Mouse (Mus musculus) c-Kit-positive CD71-positive TER-119-positive erythroid progenitor cells, embryonic 14.5 days (primary cell): Measurements from ENCODE around the gene Cxcl13.
"Not testable (repeated sequence)": the region's sequence is repeated elsewhere in the genome, so short reads cannot be mapped to it uniquely, and the experiment has no call there.

Source experiments
- DNase-seq: peaks from one replicate; pipeline ENCODE4 v3.0.0-alpha.2; 2013; ENCODE audit warnings: low spot score

Cxcl13 gene

DNA sequence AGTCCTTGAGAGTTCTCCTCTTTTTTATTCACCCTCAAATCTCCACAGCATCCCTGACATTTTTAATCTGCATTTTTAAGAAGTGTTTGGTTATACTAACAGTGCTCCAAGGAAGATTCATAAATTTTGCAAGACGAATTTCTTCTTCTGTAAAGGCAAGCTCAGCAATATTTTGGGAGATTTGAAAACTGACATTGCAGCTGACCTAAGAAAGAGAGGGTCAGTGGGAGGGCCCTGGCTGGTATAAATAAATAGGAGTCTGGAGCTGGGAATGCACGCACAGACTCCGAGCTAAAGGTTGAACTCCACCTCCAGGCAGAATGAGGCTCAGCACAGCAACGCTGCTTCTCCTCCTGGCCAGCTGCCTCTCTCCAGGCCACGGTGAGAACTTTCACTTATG lies at the start of gene Cxcl13:
Gene Cxcl13, plus strand, starts transcription at position 301 of the 400 bp plus-strand sequence.
- DNase-seq: no peak

DNA sequence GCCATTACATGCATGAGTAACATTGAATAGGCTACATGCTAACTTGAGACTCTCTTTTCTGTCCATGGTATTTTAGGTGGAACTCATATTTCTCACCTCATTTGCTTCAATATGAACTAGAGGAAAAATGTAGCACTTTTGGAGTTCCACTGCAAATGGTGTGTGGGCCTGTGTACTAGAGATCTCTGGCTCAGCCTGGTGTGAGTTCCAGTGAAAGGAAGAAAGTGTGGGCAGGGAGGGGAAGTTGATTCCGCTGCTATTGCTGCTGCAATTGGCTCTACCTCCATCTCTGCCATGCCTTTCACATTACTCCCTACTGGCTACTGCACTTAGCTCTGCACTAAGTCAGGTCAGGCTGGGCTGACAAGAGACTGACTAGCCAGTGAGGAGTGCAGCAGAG lies 45.7 kb upstream of the Cxcl13 start:
- DNase-seq: no peak

DNA sequence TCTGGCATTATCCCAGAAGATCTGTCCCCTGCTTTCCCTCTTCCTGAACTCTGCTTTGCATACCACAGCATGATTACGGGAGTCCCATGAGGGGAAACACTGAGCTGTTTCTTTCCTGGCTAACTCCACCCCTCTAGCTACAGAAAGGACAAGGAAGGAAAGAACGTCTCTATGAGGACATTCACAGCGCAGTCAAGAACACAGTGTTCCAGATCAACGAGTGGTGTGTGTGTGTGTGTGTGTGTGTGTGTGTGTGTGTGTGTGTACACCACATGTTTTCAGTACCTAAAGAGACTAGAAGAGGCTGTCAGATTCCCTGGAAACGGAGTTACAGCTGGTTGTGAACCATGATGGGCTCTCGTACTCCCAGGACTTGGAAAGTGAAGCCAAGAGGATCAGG lies 38.3 kb upstream of the Cxcl13 start:
- no peak for DNase-seq

DNA sequence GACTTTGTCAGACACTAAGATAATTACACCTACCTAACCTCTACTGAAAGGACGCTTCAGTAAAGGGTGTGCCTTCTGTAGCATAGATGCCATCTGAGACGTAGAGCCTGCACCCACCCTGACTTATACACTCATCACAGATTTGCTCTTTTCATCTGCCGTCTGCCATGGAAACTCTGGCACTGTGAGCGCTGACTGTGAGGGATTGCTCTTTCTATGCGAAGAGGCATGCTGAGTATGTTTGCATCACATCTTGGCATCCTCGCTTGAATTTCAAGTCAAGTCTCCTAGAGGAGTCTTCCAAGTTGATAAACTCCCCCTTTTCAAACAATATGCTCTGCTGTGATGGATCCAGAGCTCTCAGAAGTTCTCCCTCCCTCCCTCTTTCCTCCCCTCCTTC lies 32.7 kb upstream of the Cxcl13 start:
- no peak for DNase-seq

DNA sequence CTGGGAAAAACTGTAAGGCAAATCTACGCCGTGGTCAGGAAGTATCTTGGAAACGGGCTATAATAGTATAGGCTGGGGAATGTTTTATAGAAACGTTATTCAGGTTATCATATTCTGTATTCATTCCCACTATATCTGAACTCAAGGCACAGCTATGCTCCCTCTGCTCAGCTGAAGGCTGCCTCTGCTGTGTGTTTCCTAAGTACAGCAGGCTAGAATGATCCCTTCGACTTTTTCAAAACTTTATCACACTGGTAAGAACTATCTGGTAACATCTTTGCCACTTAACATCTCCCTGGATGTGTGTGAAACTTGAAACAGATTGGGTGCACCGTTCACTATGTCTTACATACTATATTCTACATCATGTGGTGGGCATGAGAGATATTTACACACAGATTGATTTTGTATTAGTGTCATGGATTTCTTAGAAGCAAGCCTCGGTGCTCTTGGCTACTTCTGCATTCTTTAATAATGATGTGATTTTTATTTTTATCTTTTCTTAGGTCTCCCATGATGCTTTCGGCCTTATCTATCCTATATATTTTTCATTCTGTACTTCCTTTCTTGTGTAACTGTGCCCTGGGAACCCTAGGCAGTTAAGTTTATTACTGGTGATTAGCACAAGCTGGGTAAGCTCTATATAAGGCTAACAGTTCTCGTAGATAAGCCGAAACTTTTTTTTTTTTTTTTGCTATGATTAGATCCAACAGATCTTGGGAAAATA lies 31.4 kb upstream of the Cxcl13 start:
- no peak for DNase-seq

DNA sequence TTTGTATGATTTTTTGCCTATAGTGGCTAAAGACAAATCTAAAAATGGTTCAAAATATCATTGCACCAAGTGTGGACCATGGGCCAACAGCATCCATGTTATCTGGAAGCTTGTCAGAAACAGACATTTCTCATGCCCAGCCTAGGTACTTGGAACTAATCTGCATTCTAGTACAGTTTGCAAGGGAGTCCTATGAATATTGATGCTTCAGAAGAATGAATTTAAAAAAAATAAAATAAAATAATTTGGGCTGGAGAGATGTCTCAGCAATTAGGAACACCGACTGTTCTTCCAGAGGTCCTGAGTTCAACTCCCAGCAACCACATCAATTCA lies 30.9 kb upstream of the Cxcl13 start:
- DNase-seq: no peak

DNA sequence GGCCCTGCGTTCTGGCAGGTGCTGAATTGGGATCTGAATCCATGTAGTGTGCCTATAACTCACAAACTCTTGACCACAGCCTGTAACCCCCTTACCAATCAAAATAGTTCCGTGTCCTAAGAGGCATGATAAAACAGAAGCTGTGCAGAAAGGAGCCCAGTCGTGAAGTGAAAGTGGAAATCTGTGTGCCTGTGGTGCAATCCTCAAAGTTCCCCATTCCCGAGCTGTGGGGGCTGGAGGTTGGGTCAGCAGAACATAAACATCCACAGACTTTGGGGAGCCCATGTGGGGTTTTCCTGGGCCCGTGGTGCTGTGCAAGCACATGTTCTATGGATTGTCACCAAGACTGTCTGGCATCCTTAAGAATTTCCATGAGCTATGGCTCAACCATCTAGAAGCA lies 21.7 kb upstream of the Cxcl13 start:
- no peak for DNase-seq

DNA sequence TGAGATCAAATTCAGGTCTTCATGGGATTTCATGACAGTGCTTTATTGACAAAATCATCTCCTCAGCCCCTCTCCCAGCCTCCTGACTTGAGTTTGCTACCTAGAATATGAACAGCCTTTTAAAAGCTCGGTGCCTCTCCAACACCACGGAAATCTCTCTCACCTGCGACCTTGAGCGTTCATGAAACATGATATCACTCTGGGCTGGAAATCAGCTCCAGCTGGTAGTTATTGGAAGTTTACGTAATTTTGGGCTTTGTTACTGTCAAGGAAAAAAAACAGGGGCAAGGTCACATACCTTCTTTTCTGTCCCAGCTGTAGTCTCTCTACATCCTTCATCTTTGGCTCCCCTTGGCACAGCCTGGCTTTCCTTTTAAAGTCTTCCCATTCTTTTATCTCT lies 20.7 kb upstream of the Cxcl13 start:
- no peak for DNase-seq

DNA sequence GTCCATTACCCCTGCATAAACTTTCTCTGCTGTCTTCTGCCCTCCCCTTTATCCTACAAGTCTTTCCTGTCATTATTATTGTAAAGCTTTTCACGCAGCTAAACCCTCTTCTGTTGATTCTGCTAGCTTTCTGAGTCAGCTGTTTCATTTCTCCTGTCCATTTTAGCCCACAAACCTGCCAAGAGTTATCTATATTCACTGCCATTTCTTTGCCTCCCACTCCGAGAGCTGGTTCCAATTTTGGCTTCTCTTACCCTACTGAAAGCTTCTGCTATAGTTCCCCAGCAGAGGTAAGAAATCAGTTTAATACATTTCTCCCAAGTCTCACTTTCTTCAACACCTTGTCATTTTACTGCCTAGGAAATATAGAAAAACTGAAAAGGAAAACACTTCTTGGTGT lies 19.6 kb upstream of the Cxcl13 start:
- no peak for DNase-seq

DNA sequence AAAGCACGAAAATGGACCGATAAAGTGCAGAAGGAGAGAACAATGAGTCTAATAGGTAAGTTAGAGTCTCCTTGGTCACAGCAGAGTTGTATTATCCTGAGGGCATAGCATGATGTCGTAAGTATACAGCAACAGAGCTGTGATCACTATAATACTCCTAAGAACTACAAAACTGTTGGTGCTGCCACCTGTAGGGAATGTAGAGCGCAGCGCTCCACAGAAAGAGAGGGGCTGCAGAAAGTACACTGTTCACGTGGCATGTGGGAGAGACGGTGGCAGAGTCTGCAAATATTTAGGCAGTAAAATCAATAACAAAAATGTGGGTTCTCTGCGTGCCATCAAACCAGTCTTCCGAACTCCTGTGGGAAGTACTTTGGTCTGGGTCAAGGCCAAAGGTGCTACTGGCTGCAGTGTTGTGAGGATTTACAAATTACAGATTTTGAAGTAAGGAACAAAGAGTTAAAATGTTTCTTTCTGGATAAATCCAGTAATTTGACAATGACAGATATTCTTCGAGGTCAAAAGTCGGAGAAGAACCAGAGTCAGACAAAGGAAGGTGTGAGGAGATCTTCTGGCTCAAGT lies 18.6 kb upstream of the Cxcl13 start:
- no peak for DNase-seq

DNA sequence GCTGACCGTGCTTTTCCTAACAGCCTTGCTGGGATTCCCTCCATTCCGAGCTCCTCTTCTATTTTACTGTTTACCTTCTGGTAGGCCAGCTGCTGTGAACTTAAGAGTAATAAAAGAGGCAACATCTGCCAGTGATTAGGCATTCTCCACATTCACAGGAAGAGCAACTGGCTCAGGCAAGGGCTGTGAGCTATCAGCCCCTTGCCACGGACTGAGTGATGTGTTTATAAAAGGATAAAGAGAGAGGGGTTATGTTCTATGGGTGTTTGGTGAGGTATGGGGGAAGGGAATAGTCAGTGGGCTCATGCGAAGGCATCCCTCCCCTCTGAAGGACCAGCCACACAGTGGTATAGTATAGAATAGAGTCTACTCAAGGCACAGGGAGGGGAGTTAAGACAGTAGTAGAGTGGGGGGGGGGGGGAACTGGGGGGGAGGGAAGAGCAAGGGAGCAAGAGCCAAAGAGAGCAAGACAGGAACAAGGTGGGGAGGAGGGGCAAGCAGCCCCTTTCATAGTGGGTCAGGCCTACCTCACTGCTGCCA lies 16.0 kb upstream of the Cxcl13 start:
- DNase-seq: no peak

DNA sequence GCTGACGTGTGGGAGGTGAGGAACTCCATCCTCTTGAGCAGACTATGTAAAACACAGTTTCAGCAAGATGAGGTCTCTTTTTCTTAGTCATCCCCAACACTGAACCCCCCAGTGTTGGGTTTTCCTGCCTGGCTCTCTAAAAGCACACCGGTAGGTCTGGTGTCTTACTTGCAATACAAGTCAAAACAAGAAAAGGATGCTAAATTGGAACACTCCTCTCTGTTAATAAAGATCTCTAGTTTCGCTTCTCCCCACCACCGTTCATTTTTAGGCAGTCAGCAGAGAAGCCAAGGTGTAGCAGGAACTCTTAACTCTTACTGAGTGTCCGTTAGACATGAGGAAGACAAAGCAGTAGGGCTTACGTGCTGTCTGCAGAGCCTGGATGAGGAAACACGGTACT lies 15.2 kb upstream of the Cxcl13 start:
- no peak for DNase-seq

DNA sequence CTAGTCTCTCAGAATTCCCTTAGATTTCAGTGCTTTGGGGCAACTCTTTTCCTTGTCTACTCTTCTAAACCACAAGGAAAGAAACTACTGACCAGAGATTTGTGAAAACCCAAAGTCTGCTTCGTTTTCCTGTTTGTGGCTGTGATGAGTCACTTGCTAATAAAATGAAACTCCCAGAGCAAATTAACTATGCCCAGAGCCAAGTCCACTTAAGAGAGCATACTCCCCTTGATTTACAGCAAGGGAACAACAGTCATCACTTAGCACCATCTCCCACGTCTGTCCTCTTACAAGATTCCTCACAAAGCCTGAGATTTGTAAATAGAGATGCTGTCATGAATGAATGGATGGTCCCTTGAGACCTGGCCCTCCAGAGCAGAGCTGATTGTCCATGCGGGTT lies 11.6 kb upstream of the Cxcl13 start:
- no peak for DNase-seq

DNA sequence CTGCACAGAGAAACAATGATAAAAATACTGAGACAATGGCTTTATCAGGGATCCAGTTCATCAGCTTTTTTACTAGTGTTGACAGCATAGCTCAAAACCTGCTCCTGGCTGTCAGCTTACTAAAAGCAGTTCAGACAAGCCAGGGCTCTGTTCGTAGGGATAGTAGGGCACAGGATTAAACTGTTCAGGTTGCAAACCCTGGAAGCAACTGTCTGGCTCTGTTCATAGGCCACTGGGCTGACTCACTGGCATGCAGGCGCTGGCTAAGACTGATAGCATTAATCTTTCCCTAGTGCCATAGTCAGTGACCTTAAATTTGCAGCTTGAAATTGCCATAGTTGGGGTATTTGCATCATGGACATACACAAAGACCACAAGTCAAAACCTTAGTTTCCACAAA lies 10.4 kb upstream of the Cxcl13 start:
- DNase-seq: no peak

DNA sequence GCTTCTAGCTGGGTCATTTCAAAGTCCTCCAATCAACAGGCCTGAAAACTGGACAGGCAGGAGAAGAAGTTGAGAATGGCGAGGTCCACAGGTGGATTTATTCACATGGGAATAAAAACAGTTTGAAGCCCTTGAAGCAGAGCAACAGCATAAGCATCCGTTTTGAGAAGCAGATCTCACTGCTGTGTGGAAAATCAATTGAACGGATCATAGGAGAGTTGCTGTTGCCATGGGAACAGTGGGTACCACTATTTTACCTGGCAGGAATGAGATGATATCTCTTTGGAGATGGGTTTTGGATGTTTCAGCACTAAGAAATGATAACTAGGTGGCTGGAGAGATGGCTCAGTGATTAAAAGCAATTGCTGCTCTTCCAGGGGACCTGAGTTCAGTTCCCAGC lies 8.1 kb upstream of the Cxcl13 start:
- no peak for DNase-seq

DNA sequence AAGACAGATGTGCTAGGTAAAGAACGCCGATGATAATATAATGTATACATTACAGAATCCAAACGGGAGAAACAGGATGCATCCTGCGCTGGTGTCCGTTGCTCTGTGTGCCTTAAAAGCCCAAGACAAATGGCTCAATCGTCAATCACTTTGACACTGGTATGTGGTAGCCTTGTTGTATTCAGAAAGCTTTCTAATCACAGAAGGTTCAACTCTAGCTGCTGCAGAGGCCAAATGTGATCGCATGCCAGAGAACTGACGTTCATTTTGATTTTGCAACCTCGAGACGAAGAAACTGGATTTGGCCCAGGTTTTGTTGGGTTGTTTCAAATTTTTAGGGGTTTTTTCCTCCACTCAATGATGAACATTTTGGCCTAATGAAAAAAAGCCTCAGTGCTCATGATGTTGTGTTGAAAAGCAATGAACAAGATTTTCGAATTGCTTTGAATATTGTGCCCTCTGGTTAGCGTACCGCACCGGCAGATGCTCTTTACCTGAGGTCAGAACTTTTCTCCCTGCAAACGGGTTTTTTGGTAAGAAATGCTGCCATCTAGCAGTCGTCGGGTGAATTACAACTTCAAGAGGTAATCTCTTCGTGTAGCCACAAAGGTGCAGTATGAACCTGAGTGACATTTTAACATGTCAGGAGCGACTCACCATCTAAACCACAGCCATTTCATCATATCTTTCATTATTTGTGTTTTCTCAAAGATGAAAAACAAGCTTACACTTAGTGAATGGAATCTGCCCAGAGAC lies 6.6 kb upstream of the Cxcl13 start:
- peak; percentile 28 for DNase-seq

DNA sequence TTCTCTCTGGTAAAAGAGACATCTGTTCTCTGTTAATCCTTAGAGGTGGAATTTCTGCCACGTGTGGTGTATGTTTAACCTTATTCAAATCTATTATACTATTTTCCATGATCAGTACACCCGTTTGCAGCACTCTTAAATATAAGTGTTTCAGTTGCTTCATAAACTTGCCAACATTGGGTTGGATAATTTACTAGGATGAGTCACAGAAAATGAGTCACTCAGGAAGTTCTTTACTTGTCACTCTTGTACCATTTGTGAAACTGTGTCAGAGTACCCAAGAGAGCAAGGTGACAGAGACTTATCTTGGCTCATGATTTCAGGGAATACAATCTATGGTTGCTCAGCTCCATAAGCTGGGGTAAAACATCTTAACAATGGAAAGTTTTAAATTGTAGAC lies 8.2 kb downstream of the Cxcl13 start:
- DNase-seq: no peak

DNA sequence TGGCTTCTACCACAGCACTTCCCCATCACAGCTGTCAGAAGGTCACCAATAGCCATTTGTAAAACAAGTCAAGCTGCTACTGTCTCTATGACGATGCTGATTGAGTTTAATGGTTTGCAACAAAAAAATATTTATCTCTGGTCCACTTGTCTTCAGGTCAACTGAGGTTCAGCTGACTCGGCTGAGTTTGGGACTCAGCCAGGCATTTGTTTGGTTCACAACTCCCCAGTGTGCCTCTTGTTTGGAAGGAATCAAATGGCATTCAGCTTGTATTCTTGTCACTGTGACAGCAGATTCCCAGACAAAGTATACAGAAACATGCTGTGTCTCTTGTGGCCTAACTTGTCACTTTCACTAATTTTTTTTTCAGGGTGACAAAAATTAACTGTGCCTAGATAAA lies 9.9 kb downstream of the Cxcl13 start:
- no peak for DNase-seq

DNA sequence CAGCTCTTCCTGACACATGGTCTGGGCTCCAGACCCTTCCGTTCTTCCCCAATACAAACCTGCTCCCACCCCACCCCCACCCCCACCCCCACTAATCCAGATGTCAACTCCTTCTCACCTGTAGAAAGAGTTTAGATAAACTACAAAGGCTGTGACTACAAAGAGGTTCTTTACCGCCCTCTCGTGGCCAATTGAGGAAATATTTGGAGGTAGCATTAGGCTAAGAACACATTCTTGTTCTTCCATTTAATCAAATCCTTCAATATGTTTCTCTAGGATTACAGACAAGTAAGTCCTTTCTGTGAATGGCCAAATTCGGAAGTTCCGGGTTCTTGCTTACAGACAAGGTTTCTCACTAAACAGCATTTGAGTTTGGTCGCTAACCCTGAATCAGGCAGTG lies 14.1 kb downstream of the Cxcl13 start:
- peak; percentile 20 for DNase-seq

DNA sequence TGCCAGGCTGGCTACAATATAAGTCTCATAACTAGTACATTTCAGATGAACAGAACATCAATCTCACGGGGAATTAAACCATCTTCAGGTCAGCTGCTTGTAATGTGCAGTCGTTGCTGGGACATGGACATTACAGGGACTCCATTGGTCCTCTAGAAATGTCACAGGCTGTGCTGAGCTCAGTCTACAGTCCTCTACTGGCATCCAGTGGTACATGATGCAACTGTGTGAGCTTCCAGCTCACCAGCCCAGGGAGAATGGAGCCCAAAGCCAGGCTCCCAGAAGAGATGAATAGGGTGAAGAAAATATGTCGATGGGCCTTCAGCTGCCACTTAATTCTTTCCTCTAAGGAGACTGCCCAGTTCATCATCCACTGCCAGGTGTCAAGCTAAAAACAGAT lies 15.5 kb downstream of the Cxcl13 start:
- DNase-seq: no peak

DNA sequence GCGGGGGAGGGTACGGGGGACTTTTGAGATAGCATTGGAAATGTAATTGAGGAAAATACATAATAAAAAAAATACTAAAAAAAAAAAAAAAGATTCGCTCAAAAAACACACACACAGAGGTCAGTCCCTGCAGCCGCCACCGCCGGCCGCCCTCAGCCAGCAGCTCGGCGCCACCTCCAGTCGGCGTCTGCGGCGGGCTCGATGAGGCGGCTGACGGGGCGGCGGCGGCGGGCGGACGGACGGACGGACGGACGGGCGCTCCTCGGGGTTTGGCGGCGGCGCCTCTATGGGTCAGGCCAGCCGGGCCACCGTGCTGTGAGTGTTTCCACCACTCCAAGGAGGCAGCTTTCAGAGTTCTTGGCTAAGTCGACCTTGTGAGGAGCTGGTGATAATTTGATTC lies 17.1 kb downstream of the Cxcl13 start:
- DNase-seq: not testable (repeated sequence)

DNA sequence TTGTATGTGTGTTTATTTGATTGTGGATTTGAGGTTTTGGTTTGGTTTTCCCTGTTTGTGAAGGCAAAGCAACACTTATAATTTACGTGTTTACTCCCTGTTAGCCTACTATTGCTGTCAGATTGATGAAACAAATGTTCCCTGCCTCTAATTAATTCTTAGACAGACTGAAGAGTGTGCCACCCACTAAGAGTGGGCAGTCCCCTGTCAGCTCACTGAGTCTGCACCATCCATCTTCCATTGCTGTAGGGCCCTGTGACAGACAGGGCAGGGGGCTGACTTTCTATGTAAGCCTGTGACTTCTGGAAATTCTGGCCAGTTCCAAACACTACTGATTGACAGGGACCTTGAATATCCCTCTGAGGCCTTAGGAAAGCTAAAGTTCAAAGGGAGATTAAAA lies 19.5 kb downstream of the Cxcl13 start:
- DNase-seq: no peak

DNA sequence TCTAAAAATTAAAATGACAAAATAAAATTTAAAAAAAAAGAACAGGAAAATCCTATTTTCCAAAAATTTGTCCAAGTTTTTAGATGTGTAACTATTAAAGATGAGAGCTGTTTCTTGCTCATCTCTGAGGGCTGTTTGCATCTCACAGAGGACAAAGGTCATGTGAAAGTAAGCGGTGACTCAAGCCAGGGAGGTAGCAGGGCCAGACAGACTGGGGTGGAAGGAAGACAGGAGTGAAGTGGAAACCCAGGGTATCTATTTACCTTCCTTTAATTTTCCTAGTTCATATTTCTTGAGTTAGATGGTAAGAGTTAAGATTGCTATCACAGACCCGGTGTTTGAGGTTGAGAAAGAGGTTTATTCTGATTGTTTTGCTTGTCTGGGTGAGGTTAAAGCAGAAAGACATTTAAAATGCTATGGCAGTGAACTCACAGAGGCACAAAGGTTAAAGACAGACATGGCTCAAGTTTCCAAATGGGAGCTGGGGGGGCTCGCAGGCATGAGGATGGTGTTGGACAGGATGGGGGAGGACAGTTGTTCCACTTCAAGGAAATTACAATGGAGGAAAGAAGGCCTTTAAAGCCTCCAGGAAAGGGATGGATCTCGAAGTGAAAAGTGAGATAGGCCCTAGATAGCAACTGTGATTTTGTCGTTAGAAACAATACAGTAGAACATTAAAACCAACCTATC lies 27.2 kb downstream of the Cxcl13 start:
- DNase-seq: no peak
